Mouse (Mus musculus) stomach, postnatal 0 days (tissue): ENCODE measurements at regions not wholly inside any gene's neighbourhood (a gene's known extent, or its start where the extent isn't known, plus 50 kb on each side); places are given as distances from the start of the nearest gene placed in this dataset.

ENCODE experiments used
- ATAC-seq: fragments of 200-750 bp; cut with Nextera tagmentation; 2 replicates; pipeline ENCODE4 v1.8.0; 2017; ENCODE audit not compliant: low FRiP score, low TSS enrichment
- DNase-seq: peaks from one replicate; pipeline ENCODE4 v3.0.0-alpha.2; 2016; ENCODE audit warnings: low spot score
- H3K27ac ChIP-seq: fragments of 300-500 bp; sonication (generic); replicated peaks from 2 replicates; pipeline ENCODE4 v1.5.1; 2014; ENCODE audit warnings: mild to moderate bottlenecking, control low read depth
- H3K27me3 ChIP-seq: fragments of 300-500 bp; sonication (generic); 2 replicates; pipeline ENCODE4 v1.6.1; 2014; ENCODE audit warnings: low read length; ENCODE audit not compliant: control insufficient read depth, insufficient read depth
- H3K36me3 ChIP-seq: fragments of 300-500 bp; sonication (generic); 2 replicates; pipeline ENCODE4 v1.6.1; 2014; ENCODE audit warnings: low read length, mixed read lengths; ENCODE audit not compliant: control insufficient read depth, insufficient read depth
- H3K4me1 ChIP-seq: fragments of 300-500 bp; sonication (generic); replicated peaks from 2 replicates; pipeline ENCODE4 v1.6.1; 2014; ENCODE audit warnings: antibody characterized with exemption; ENCODE audit not compliant: control insufficient read depth, insufficient read depth
- H3K4me2 ChIP-seq: fragments of 300-500 bp; sonication (generic); replicated peaks from 2 replicates; pipeline ENCODE4 v1.6.1; 2014; ENCODE audit warnings: low read depth, mild to moderate bottlenecking, control low read depth, moderate library complexity
- H3K4me3 ChIP-seq: fragments of 300-500 bp; sonication (generic); 2 replicates; pipeline ENCODE4 v1.5.1; 2014; ENCODE audit warnings: low read depth, low read length, control low read depth
- H3K9ac ChIP-seq: fragments of 300-500 bp; sonication (generic); 2 replicates; pipeline ENCODE4 v1.6.1; 2014; ENCODE audit warnings: mild to moderate bottlenecking, low read length, control low read depth, mixed read lengths
- H3K9me3 ChIP-seq: fragments of 300-500 bp; sonication (generic); 2 replicates; pipeline ENCODE4 v1.6.1; 2016; ENCODE audit warnings: low read length; ENCODE audit not compliant: control insufficient read depth
- CTCF ChIP-seq: IDR thresholded peaks from 2 replicates; pipeline ENCODE4 v1.5.1; 2016; ENCODE audit warnings: antibody characterized with exemption, low read depth, mild to moderate bottlenecking, moderate library complexity
- EP300 ChIP-seq: optimal IDR thresholded peaks from 2 replicates; pipeline ENCODE3; 2016; ENCODE audit warnings: antibody characterized with exemption
- WGBS: fragments of 180-500 bp; shearing (Covaris S2); extraction: QIAGEN DNeasy Blood & Tissue Kit; methylation state at CpG from one replicate; pipeline ENCODE4 v1.1.7; 2014; 5-methylcytosine and 5-hydroxymethylcytosine counted together

- H3K4me3 ChIP-seq = no peak overlapping the region
- TF ChIP-seq CTCF = no peak
- no peak for TF ChIP-seq EP300
- 42% methylated on average over 29 of the region's 29 CpGs for WGBS
- H3K27ac ChIP-seq = no peak overlapping the region
- no peak overlapping the region for H3K9ac ChIP-seq
- no peak for ATAC-seq
- H3K9me3 ChIP-seq = no peaks in the 10 kb centered on the region
- H3K27me3 ChIP-seq = no peaks in the 10 kb centered on the region
- H3K36me3 ChIP-seq = no peaks in the 10 kb centered on the region
- no peaks in the 10 kb centered on the region for H3K4me1 ChIP-seq
- no peak for DNase-seq
- no peak overlapping the region for H3K4me2 ChIP-seq
Observed at GRCm38 (mm10) chr12:104531512-104532447, 58.6 kb upstream of the Gsc start.

- Histone ChIP-seq H3K27ac (no peak overlapping the region), H3K27me3 (no peaks in the 10 kb centered on the region), H3K9me3 (no peaks in the 10 kb centered on the region), H3K4me2 (no peak overlapping the region), H3K36me3 (no peaks in the 10 kb centered on the region), H3K9ac (no peak overlapping the region), H3K4me1 (no peaks in the 10 kb centered on the region), H3K4me3 (no peak overlapping the region)
- 68% methylated on average over 4 of the region's 4 CpGs for WGBS
- ATAC-seq = no peak
- TF ChIP-seq CTCF (no peak), EP300 (no peak)
- no peak for DNase-seq
Observed at GRCm38 (mm10) chr12:104530586-104530985, 57.5 kb upstream of the Gsc start.
